Mouse (Mus musculus) effector memory CD4-positive, alpha-beta T cell, adult 5 months (primary cell): Measurements from ENCODE around the gene Krtap8-1. TPM values are rescaled to one million over a fixed set of nuclear protein-coding genes. Genes with fewer than 3 reads are reported as not detected.

Source experiments
- polyA plus RNA-seq: library from polyadenylated mRNA; unstranded; fragments of 100-300 nt; shearing (Covaris generic); gene quantifications from one replicate; pipeline ENCODE4 v1.2.1, GENCODE M21; 2017

Krtap8-1 gene
- not detected for polyA plus RNA-seq

DNA sequence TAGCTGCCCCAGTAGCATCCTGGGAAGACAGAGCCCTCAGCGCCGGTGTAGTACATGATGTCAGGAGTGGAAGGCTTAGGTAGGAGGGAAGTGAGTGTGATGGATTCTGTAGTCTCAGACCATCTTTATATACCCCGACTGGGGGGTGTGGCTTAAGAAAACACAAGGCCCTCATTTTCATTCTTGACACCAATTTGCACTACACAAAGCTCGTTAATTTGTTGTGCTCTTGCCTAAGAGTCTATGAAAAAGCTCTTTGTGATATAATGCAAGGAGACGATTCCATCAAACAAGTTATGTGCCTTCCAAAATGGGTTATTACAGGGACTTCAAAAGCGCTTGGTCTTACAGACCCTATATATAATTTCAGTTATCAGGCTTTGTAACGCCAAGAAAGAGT, at the start of gene Krtap8-1:
Gene Krtap8-1 (minus strand): TSS at position 101 of the 400 bp plus-strand sequence.

DNA sequence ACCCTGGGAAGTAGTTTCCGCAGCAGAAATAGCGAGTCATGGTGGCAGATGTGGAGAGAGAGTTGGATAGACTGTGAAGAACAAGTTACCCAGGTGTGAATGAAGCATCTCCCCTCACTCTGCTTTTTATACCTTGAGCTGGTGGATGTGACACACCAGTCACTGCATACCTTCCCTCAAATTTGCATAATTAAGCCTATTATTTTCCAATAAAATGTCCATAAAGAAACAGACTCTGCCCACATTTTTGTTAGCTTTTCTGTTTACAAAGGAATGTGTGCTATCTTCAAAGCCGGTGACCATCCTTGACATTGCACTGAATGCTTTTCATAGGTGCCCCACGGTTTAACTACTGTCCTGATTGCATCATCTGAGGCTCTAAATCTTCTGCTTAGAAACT, 20.5 kb upstream of the Krtap8-1 start, which contains the start of gene Krtap7-1:
Gene Krtap7-1 (minus strand): TSS at position 101 of the 400 bp plus-strand sequence.

Other genes starting within 250 kb of the Krtap8-1 start
- not detected for gene Krtap21-1, start 84.1 kb downstream of the Krtap8-1 start, polyA plus RNA-seq
- gene Krtap6-2, start 67.8 kb downstream of the Krtap8-1 start, polyA plus RNA-seq, result not detected
- not detected for gene Krtap7-1, start 20.4 kb upstream of the Krtap8-1 start, polyA plus RNA-seq
- gene Krtap11-1, start 83.2 kb upstream of the Krtap8-1 start, polyA plus RNA-seq, result not detected